In the genomic region with DNA sequence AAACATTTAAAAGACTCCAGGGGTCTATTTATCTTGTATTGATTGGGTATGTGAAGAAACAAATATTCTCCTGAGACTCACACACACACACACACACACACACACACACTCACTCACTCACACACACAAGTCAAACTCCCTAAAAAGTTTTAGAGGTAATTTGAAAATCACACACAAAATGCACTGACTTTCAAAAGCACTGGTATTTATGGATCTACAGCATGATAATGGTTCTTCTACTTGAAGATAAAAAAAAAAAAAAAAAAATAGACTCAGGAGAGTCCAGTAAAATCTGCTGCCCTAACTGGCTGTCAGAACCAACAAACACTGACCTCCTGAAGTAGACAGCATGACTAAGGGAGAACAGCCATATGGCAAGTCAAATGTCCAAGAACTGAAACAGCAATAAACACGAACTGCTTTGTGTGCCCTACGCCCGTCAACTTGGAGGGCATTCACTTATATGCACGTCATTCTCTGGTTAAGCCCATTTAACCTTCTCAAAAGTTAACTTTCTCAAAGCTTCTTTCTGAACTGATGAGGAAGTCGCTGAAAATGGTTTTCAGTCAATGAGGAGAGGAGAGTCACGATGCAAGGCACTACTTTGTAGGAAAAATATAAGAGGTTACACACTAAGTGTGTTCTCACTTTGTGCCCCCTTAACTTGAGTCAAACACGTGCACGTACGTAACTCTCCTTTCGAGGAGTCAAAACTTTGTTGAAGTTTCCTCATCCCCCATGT, we compare ENCODE assay signal across 8 mouse cellular contexts. TPM values are rescaled to one million over a fixed set of nuclear protein-coding genes. Genes with fewer than 3 reads are reported as not detected.
A peak's percentile ranks its signal among the peaks of the same experiment; 100 is the strongest.
DNase-seq lines count a peak whose midpoint lies in the region; ATAC-seq lines count a peak whose summit lies in the region.

No protein-coding gene starts in this region.

- H3K4me3 ChIP-seq in lung, embryonic 16.5 days (ENCODE audit: low read length) = peak overlapping the region; percentile 88
- peak overlapping the region; percentile 74 for H3K4me3 ChIP-seq in intestine, embryonic 14.5 days (ENCODE audit: low read depth, low read length)
- H3K4me3 ChIP-seq in neural tube, embryonic 13.5 days = peak overlapping the region; percentile 78

- H3K27me3 ChIP-seq in lung, embryonic 16.5 days (ENCODE audit: control insufficient read depth, insufficient read depth, low read depth, low read length) = no peaks in the 10 kb centered on the region
- no peaks in the 10 kb centered on the region for H3K27me3 ChIP-seq in intestine, embryonic 14.5 days (replicated peaks; ENCODE audit: control insufficient read depth, insufficient read depth, low read length)
- no peaks in the 10 kb centered on the region for H3K27me3 ChIP-seq in neural tube, embryonic 13.5 days

- no peak for DNase-seq in lung, postnatal 4 days
- peak; percentile 18 for DNase-seq in c-Kit-positive CD71-positive TER-119-positive erythroid progenitor cells, embryonic 14.5 days (ENCODE audit: low spot score)
- DNase-seq in intestine, embryonic 14.5 days (ENCODE audit: low spot score) = peak; percentile 55
- DNase-seq in yolk sac, embryonic 10.5 days (ENCODE audit: low spot score) = no peak
- DNase-seq in frontal cortex, postnatal 10 days (ENCODE audit: low spot score in 2 of 2) = no peak
- no peak for DNase-seq in layer of hippocampus, postnatal 14 days (ENCODE audit: low spot score in 2 of 2)

- 30% methylated on average over 10 of the region's 10 CpGs for whole genome bisulfite sequencing in lung, embryonic 16.5 days
- 44% methylated on average over 10 of the region's 10 CpGs for WGBS in intestine, embryonic 14.5 days
- WGBS in neural tube, embryonic 13.5 days = 59% methylated on average over 10 of the region's 10 CpGs

- H3K9ac ChIP-seq in lung, embryonic 16.5 days (ENCODE audit: low read length) = peak overlapping the region; percentile 90
- peak overlapping the region; percentile 61 for H3K9ac ChIP-seq in intestine, embryonic 14.5 days (ENCODE audit: low read length)
- 0 out of 2 replicates have a peak overlapping the region, but pooled peaks have one; percentile 84 for H3K9ac ChIP-seq in neural tube, embryonic 13.5 days

- no peaks in the 10 kb centered on the region for H3K36me3 ChIP-seq in lung, embryonic 16.5 days (ENCODE audit: control insufficient read depth, insufficient read depth, low read length)
- H3K36me3 ChIP-seq in intestine, embryonic 14.5 days (ENCODE audit: control insufficient read depth, insufficient read depth, low read length) = no peaks in the 10 kb centered on the region
- H3K36me3 ChIP-seq in neural tube, embryonic 13.5 days = no peaks in the 10 kb centered on the region

- no peak for ATAC-seq in lung, embryonic 16.5 days (ENCODE audit: low read depth)
- no peak for ATAC-seq in intestine, embryonic 14.5 days (replicated peaks; ENCODE audit: low FRiP score, low TSS enrichment, low read depth)
- no peak for ATAC-seq in neural tube, embryonic 13.5 days (ENCODE audit: low read depth)

- no peak overlapping the region for H3K27ac ChIP-seq in lung, embryonic 16.5 days (ENCODE audit: low read length)
- H3K27ac ChIP-seq in intestine, embryonic 14.5 days (ENCODE audit: low read depth) = no peak overlapping the region
- no peak overlapping the region for H3K27ac ChIP-seq in neural tube, embryonic 13.5 days (replicated peaks)

- H3K4me2 ChIP-seq in lung, embryonic 16.5 days (ENCODE audit: low read depth, low read length) = peak overlapping the region; percentile 86
- peak overlapping the region; percentile 88 for H3K4me2 ChIP-seq in intestine, embryonic 14.5 days (ENCODE audit: low read length)
- H3K4me2 ChIP-seq in neural tube, embryonic 13.5 days = peak overlapping the region; percentile 89

- no peaks in the 10 kb centered on the region for H3K9me3 ChIP-seq in lung, embryonic 16.5 days (ENCODE audit: control insufficient read depth, low read length)
- no peaks in the 10 kb centered on the region for H3K9me3 ChIP-seq in intestine, embryonic 14.5 days (ENCODE audit: control insufficient read depth, low read length)
- no peaks in the 10 kb centered on the region for H3K9me3 ChIP-seq in neural tube, embryonic 13.5 days

- H3K4me1 ChIP-seq in lung, embryonic 16.5 days (replicated peaks; ENCODE audit: control insufficient read depth, insufficient read depth, low read length) = peaks cover 15% of the 10 kb centered on the region; the same call in 1 of the 2 replicates
- H3K4me1 ChIP-seq in intestine, embryonic 14.5 days (replicated peaks; ENCODE audit: control insufficient read depth, insufficient read depth, low read length) = peaks cover 9% of the 10 kb centered on the region
- peaks cover 21% of the 10 kb centered on the region for H3K4me1 ChIP-seq in neural tube, embryonic 13.5 days (replicated peaks)

RNA-seq across cellular contexts. Expression of a gene that starts 1.0 kb away (rescaled TPM):
- 10.5 and 11.4 TPM in 2 replicates for polyA plus RNA-seq in lung, embryonic 16.5 days (2015; fragmentation: Nextera tagmentation; extraction: Ambion mirVana)
- 12.3 and 12.7 TPM in 2 replicates for polyA plus RNA-seq in intestine, embryonic 14.5 days (2014; fragmentation: Nextera tagmentation; extraction: Ambion mirVana)
- 4.1 and 4.3 TPM in 2 replicates for polyA plus RNA-seq in neural tube, embryonic 13.5 days (2015; fragmentation: Nextera tagmentation; extraction: Ambion mirVana)
- total RNA-seq in layer of hippocampus, postnatal 14 days (2021) = 1 to 10 TPM; 7.2 to 8.6 TPM

Comparison
In these comparisons a context has a peak if more than half of its experiments do, and no peak if none do; other contexts are left out.
1. DNase-seq: peak in c-Kit-positive CD71-positive TER-119-positive erythroid progenitor cells, embryonic 14.5 days (single experiment) and intestine, embryonic 14.5 days (single experiment); none in lung, postnatal 4 days (0 of 2), yolk sac, embryonic 10.5 days (single experiment), frontal cortex, postnatal 10 days (0 of 2) and layer of hippocampus, postnatal 14 days (0 of 2).
2. Peak in every context shown above with its lines, with median percentiles within 50 percentile points of each other: H3K4me2 ChIP-seq, H3K4me3 ChIP-seq and H3K9ac ChIP-seq.